Mouse (Mus musculus) kidney, adult 2 months (tissue): Measurements from ENCODE around the gene Gm21972.

Experiments used
- CTCF ChIP-seq: fragments of 200-500 bp; conservative IDR thresholded peaks from 2 replicates; pipeline ENCODE4 v1.5.1; 2011; ENCODE audit warnings: low read depth, mild to moderate bottlenecking, control low read depth, low read length, moderate library complexity, mixed read lengths; ENCODE audit not compliant: insufficient read depth, insufficient read length
- POLR2A ChIP-seq: fragments of 200-500 bp; IDR thresholded peaks from one replicate; pipeline ENCODE4 v1.6.1; 2011; ENCODE audit warnings: low read depth, low read length, control low read depth

GRCm38 (mm10) chr1:86150929-86151328, 17.5 kb downstream of the Gm21972 start:
- TF ChIP-seq CTCF (no peak), POLR2A (no peak)
